Mouse (Mus musculus) midbrain, embryonic 11.5 days (tissue): ENCODE measurements around the gene Rap1a. TPM values are rescaled to one million over a fixed set of nuclear protein-coding genes. Genes with fewer than 3 reads are reported as not detected.

Experiments
- ATAC-seq: fragments of 200-750 bp; cut with Nextera tagmentation; 2 replicates; pipeline ENCODE4 v1.8.0; 2017; ENCODE audit warnings: moderate TSS enrichment, moderate library complexity; ENCODE audit not compliant: low FRiP score
- DNase-seq: peaks from one replicate; pipeline ENCODE4 v3.0.0; 2015; ENCODE audit warnings: low spot score; ENCODE audit errors: missing footprints
- H3K27ac ChIP-seq: fragments of 300-500 bp; sonication (generic); 2 replicates; pipeline ENCODE4 v1.5.1; 2014; ENCODE audit warnings: low read depth, low read length
- H3K27me3 ChIP-seq: fragments of 300-500 bp; sonication (generic); 2 replicates; pipeline ENCODE4 v1.6.1; 2014; ENCODE audit warnings: mild to moderate bottlenecking, low read length, moderate library complexity, mixed read lengths; ENCODE audit not compliant: control insufficient read depth, insufficient read depth
- H3K36me3 ChIP-seq: fragments of 300-500 bp; sonication (generic); 2 replicates; pipeline ENCODE4 v1.6.1; 2014; ENCODE audit warnings: mild to moderate bottlenecking, low read length, moderate library complexity, mixed read lengths; ENCODE audit not compliant: control insufficient read depth, insufficient read depth
- H3K4me1 ChIP-seq: fragments of 300-500 bp; sonication (generic); 2 replicates; pipeline ENCODE4 v1.6.1; 2014; ENCODE audit warnings: low read length; ENCODE audit not compliant: control insufficient read depth, insufficient read depth
- H3K4me2 ChIP-seq: fragments of 300-500 bp; sonication (generic); 2 replicates; pipeline ENCODE4 v1.6.1; 2014; ENCODE audit warnings: mild to moderate bottlenecking, moderate library complexity
- H3K4me3 ChIP-seq: fragments of 300-500 bp; sonication (generic); 2 replicates; pipeline ENCODE4 v1.5.1; 2014; ENCODE audit warnings: low read depth, low read length
- H3K9ac ChIP-seq: fragments of 300-500 bp; sonication (generic); 2 replicates; pipeline ENCODE4 v1.6.1; 2014; ENCODE audit warnings: low read length
- H3K9me3 ChIP-seq: fragments of 300-500 bp; sonication (generic); 2 replicates; pipeline ENCODE4 v1.6.1; 2016; ENCODE audit warnings: low read length; ENCODE audit not compliant: control insufficient read depth
- WGBS: fragments of 180-500 bp; shearing (Covaris S2); extraction: QIAGEN DNeasy Blood & Tissue Kit; methylation state at CpG from one replicate; pipeline ENCODE4 v1.1.7; 2014; 5-methylcytosine and 5-hydroxymethylcytosine counted together
- polyA plus RNA-seq: library from polyadenylated mRNA; unstranded; fragments of >200 nt; fragmentation: Nextera tagmentation; extraction: Ambion mirVana; gene quantifications from 2 replicates; pipeline ENCODE4 v1.2.1, GENCODE M21; 2014

The Rap1a gene
- polyA plus RNA-seq, 1 experiment from 2014 or later = 87.0 TPM

GRCm38 (mm10) chr3:105736148-105736547, 65.0 kb downstream of the Rap1a start:
- 90% methylated on average over 1 of the region's 1 CpGs for WGBS
- DNase-seq (peak; percentile 73), ATAC-seq (no peak)
- H3K4me1 ChIP-seq = no peaks in the 10 kb centered on the region
- no peak overlapping the region for H3K27ac ChIP-seq
- H3K4me3 ChIP-seq = no peak overlapping the region
- no peaks in the 10 kb centered on the region for H3K9me3 ChIP-seq
- H3K9ac ChIP-seq = no peak overlapping the region
- no peak overlapping the region for H3K4me2 ChIP-seq
- no peaks in the 10 kb centered on the region for H3K27me3 ChIP-seq
- H3K36me3 ChIP-seq = peaks cover 4% of the 10 kb centered on the region

- Histone ChIP-seq H3K4me1 (no peaks in the 10 kb centered on the region), H3K4me2 (no peak overlapping the region), H3K27ac (no peak overlapping the region), H3K27me3 (no peaks in the 10 kb centered on the region), H3K9ac (no peak overlapping the region), H3K4me3 (no peak overlapping the region), H3K9me3 (no peaks in the 10 kb centered on the region), H3K36me3 (peaks cover 4% of the 10 kb centered on the region)
- DNase-seq = no peak
- no peak for ATAC-seq
These were observed 65.9 kb downstream of the Rap1a start for GRCm38 (mm10) chr3:105735285-105735684.

GRCm38 (mm10) chr3:105733538-105733937, 67.6 kb downstream of the Rap1a start:
- Histone ChIP-seq H3K36me3 (peaks cover 4% of the 10 kb centered on the region), H3K4me2 (no peak overlapping the region), H3K9me3 (no peaks in the 10 kb centered on the region), H3K27me3 (no peaks in the 10 kb centered on the region), H3K27ac (no peak overlapping the region), H3K4me1 (no peaks in the 10 kb centered on the region), H3K9ac (no peak overlapping the region), H3K4me3 (no peak overlapping the region)
- WGBS = 97% methylated on average over 4 of the region's 4 CpGs
- ATAC-seq (no peak), DNase-seq (peak; percentile 78)

GRCm38 (mm10) chr3:105732360-105732759, 68.8 kb downstream of the Rap1a start:
- no peak overlapping the region for H3K9ac ChIP-seq
- H3K4me3 ChIP-seq = no peak overlapping the region
- no peak overlapping the region for H3K27ac ChIP-seq
- H3K9me3 ChIP-seq = no peaks in the 10 kb centered on the region
- 93% methylated on average over 4 of the region's 4 CpGs for WGBS
- H3K4me2 ChIP-seq = no peak overlapping the region
- H3K4me1 ChIP-seq = no peaks in the 10 kb centered on the region
- peaks cover 4% of the 10 kb centered on the region for H3K36me3 ChIP-seq
- ATAC-seq (no peak), DNase-seq (no peak)
- H3K27me3 ChIP-seq = no peaks in the 10 kb centered on the region

GRCm38 (mm10) chr3:105726037-105726436, 75.1 kb downstream of the Rap1a start:
- DNase-seq = peak; percentile 90
- 0 out of 2 replicates have a peak, but pooled peaks have one; percentile 22 for ATAC-seq
- 4% methylated on average over 1 of the region's 1 CpGs for WGBS

GRCm38 (mm10) chr3:105722510-105722909, 78.6 kb downstream of the Rap1a start:
- no peak overlapping the region for H3K4me3 ChIP-seq
- ATAC-seq (no peak), DNase-seq (no peak)
- no peak overlapping the region for H3K27ac ChIP-seq
- no peaks in the 10 kb centered on the region for H3K27me3 ChIP-seq
- H3K4me1 ChIP-seq = no peaks in the 10 kb centered on the region
- no peaks in the 10 kb centered on the region for H3K36me3 ChIP-seq
- WGBS = 88% methylated on average over 3 of the region's 3 CpGs
- H3K9me3 ChIP-seq = no peaks in the 10 kb centered on the region
- no peak overlapping the region for H3K9ac ChIP-seq
- no peak overlapping the region for H3K4me2 ChIP-seq

More at GRCm38 (mm10) chr3:105726037-105726436, 75.1 kb downstream of the Rap1a start:
- Histone ChIP-seq H3K27me3 (no peaks in the 10 kb centered on the region), H3K4me2 (no peak overlapping the region), H3K27ac (no peak overlapping the region), H3K4me1 (no peaks in the 10 kb centered on the region), H3K36me3 (no peaks in the 10 kb centered on the region), H3K9me3 (no peaks in the 10 kb centered on the region), H3K4me3 (no peak overlapping the region), H3K9ac (no peak overlapping the region)

- no peak overlapping the region for H3K9ac ChIP-seq
- no peaks in the 10 kb centered on the region for H3K27me3 ChIP-seq
- DNase-seq (no peak), ATAC-seq (no peak)
- H3K4me1 ChIP-seq = no peaks in the 10 kb centered on the region
- no peaks in the 10 kb centered on the region for H3K36me3 ChIP-seq
- no peak overlapping the region for H3K4me2 ChIP-seq
- no peak overlapping the region for H3K27ac ChIP-seq
- no peaks in the 10 kb centered on the region for H3K9me3 ChIP-seq
- no peak overlapping the region for H3K4me3 ChIP-seq
- WGBS = 71% methylated on average over 2 of the region's 2 CpGs
These were observed 79.4 kb downstream of the Rap1a start for GRCm38 (mm10) chr3:105721681-105722201.

- no peaks in the 10 kb centered on the region for H3K36me3 ChIP-seq
- no peaks in the 10 kb centered on the region for H3K4me1 ChIP-seq
- no peak overlapping the region for H3K4me3 ChIP-seq
- no peak overlapping the region for H3K9ac ChIP-seq
- WGBS = 74% methylated on average over 4 of the region's 4 CpGs
- no peak overlapping the region for H3K27ac ChIP-seq
- no peaks in the 10 kb centered on the region for H3K27me3 ChIP-seq
- H3K9me3 ChIP-seq = no peaks in the 10 kb centered on the region
- no peak overlapping the region for H3K4me2 ChIP-seq
- ATAC-seq (no peak), DNase-seq (no peak)
These were observed 80.6 kb downstream of the Rap1a start for GRCm38 (mm10) chr3:105720514-105720913.

GRCm38 (mm10) chr3:105719979-105720378, 81.2 kb downstream of the Rap1a start:
- Histone ChIP-seq H3K4me1 (no peaks in the 10 kb centered on the region), H3K27ac (no peak overlapping the region), H3K27me3 (no peaks in the 10 kb centered on the region), H3K9me3 (no peaks in the 10 kb centered on the region), H3K9ac (no peak overlapping the region), H3K4me2 (no peak overlapping the region), H3K4me3 (no peak overlapping the region), H3K36me3 (no peaks in the 10 kb centered on the region)
- ATAC-seq (no peak), DNase-seq (no peak)
- WGBS = 88% methylated on average over 4 of the region's 4 CpGs
